Mouse (Mus musculus) lung, postnatal 4 days (tissue): ENCODE data around the gene Nckap5l.
A peak's percentile ranks its signal among the peaks of the same experiment; 100 is the strongest.
"Not testable (repeated sequence)": the region's sequence is repeated elsewhere in the genome, so short reads cannot be mapped to it uniquely, and the experiment has no call there.

Source experiments
- DNase-seq, 2 experiments: peaks; one replicate each; pipeline ENCODE4 v3.0.0; 2021

Gene Nckap5l

GRCm38 (mm10) chr15:99393386-99394252 is 63.9 kb downstream of the Nckap5l start:
- DNase-seq = peak in 1 of 2 experiments; percentile 90

DNA sequence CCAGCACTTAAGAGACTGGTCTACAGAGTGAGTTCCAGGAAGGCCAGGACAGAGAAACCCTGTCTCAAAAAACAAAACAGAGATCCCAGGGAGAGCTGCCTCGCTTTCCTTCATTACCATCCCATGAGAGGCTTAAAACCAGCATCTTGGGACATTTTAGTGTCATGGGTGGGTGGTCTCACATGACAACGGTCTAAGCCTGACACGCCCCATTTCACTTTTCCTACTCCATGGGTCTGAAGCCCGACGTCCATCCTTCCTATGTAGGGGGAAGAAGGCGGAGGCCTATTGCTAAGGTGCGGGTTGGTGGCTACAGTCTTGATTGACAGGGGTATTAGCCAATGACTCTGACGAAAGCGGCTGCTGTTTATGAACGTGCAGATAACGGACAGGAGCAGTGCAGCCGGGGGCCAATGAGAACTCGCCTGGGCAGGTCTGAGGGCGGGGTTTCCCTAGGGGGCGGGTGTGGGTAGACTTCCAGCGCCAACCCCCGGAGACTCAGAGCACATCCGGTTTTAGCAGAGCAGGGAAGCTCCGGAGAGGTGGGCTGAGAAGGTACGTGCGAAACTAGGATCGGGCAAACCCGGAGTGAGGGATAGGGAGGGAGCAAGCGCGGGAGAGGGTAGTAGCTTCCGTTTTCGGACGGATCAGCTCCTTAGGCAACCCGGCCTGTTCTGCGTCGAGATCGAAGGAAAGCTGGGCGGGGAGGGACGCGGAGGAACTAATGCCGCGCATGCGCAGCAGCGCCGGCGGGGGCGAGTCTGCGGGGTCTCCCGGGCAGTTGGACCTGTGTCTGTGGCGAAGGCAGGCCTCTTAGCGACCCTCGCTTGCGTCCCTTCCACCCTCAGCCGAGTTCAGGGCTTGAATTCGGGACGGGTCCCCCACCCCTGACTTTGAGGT is 64.8 kb downstream of the Nckap5l start, which contains the start of gene Tmbim6:
Gene Tmbim6, plus strand, starts transcription at position 397 of the 900 bp plus-strand sequence.
- DNase-seq = peak; percentile 99

- no peak for DNase-seq
Measured at GRCm38 (mm10) chr15:99391975-99392374, 65.6 kb downstream of the Nckap5l start.

DNA sequence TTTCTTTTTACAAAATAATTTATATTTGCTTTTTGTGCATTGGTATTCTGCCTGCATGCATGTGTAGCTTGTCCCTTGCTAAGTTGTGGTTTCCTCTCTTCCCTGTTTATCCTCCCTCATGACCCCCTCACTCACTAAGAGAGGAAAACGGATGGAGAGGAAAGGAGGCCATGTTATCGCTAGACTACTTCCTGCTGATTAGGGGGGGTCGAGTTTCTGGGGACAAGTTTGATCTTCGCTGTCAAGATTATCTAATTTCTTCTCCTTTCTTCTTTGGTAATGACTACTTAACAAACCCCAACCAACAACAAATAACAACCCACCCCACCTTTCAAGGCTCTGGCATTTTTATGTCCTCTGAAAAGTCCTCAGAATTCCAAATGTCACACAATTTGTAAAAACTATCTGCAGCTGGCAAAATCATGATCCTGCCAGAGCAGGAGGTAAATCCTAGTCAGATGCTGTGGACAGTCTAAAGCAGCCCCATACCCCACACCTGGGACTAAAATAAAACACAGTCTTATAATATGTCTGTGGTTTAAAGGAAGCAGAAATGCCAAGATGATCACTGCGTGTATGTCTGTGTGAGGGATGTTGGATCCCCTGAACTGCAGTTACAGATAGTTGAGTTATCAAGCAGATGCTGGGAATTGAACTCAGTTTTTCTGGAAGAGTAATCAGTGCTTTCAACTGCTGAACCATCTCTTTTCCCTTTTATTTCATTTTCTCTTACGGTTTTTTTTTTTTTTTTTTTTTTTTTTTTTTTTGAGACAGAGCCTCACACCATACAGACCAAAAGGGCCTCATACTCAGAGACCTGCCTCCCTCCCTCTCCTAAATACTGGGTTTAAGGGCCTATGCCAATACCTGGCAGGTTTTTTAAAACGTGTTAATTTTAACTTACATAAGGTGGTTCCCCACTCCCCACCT is 66.8 kb downstream of the Nckap5l start:
- DNase-seq = no peak

DNA sequence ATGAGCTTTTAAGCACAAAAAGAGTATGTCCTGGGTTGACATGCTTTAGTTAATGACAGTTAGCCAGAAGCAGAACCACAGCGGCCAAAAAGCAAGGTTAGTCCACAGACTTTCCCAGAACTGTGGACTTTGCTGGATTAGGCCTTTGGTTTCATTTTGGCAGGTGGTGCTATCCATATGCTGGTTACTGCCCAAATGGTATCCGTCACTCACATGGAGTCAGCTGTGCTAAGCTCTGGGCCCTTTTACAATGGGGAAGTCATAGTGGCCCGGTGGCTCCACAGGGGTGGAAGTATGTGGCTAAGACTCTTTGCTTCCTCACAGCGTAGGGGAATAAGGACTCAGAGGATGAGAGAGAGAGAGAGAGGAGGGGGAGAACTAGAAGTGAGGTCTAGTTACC is 69.6 kb downstream of the Nckap5l start:
- no peak for DNase-seq

DNA sequence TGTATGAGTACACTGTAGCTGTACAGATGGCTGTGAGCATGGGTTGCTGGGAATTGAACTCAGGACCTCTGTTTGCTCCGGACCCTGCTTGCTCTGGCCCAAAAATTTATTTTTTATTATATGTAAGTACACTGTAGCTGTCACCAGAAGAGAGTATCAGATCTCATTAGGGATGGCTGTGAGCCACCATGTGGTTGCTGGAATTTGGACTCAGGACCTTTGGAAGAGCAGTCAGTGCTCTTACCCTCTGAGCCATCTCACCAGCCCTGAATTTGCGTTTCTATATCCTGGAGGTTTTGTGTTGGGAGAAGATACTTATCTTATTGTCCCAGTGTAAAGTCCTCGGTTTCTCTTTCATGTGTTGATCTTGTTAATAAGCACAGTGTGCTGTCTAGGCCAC is 70.8 kb downstream of the Nckap5l start:
- DNase-seq = no peak

DNA sequence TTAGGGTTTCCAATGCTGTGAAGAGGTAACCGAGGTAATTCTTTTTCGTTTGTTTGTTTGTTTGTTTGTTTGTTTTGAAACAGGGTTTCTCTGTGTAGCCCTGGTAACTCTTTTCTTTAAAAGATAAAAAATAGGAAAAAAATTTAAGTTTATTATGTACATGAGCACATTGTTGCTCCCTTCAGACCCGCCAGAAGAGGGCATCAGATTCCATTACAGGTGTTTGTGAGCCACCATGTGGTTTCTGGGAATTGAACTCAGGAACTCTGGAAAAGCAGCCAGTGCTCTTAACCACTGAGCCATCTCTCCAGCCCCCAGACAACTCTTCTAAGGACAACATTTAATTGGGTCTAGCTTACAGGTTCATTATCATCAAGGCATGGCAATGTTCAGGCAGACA is 71.4 kb downstream of the Nckap5l start:
- DNase-seq = not testable (repeated sequence)

DNA sequence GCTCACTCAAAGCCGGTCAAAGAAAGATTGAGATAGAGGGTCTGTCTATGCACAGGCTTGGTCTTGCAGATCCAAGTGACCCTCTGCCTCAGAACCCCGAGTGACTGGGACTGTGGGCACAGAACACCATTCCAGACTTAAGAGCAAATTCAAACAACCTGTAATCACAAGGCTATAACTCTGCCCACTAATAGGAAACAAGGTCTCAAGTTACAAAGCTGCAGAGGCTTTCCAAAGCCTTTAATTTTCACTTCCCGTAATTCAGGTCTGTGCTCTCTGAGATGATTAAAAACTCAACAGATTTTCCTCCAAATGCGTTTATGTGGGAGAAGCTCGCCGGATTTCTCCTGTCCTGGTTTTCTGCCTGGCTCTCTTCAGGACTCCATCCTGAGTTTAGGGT is 73.5 kb downstream of the Nckap5l start:
- no peak for DNase-seq

GRCm38 (mm10) chr15:99382893-99383292 is 74.7 kb downstream of the Nckap5l start:
- no peak for DNase-seq

DNA sequence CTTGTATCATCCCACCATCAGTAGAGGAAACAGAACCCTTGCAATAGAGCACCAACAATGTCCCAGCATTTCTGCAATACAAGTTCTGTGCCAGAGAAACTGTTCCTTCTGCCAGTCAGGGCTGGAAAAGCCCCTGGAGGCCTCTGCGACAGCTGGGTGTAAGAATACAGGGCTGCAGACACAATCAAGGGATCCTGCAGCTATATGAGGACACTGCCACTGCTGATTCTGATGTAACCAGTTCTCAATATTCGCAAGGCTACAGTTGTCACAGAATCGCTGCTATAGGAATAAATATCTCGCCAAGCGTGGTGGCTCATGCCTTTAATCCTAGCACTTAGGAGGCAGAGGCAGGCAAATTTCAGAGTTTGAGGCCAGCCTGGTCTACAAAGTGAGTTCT is 81.3 kb downstream of the Nckap5l start:
- no peak for DNase-seq

- DNase-seq = no peak
Measured at GRCm38 (mm10) chr15:99375581-99375980, 82.0 kb downstream of the Nckap5l start.

GRCm38 (mm10) chr15:99375036-99375435 is 82.5 kb downstream of the Nckap5l start:
- no peak for DNase-seq

DNA sequence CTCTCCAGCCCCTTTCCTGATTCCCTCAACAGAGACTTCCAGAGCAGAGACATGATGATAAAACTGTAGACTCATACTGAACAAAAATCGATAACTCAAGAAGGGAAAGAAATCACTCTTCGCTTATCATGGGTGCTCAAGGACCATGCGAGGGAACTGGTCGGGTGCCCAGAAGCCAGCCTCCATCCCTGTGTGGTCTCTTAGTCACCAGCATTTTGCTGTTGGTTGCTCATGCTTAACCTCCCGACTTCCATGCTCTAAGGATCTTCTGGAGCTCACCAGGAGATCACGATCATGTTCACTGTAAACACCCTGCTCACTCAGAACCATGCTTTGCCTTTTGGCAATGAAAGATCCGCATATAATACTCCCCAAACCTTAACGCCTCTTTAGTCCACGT is 84.8 kb downstream of the Nckap5l start:
- no peak for DNase-seq
